Mouse (Mus musculus) granulocyte monocyte progenitor cell, adult 5-6 weeks (primary cell): Measurements from ENCODE around the gene Dennd4b. TPM values are rescaled to one million over a fixed set of nuclear protein-coding genes. Genes with fewer than 3 reads are reported as not detected.
"Not testable (repeated sequence)": the region's sequence is repeated elsewhere in the genome, so short reads cannot be mapped to it uniquely, and the experiment has no call there.

Experiments used
- ATAC-seq: replicated peaks from 2 replicates; pipeline ENCODE4 v1.8.0; 2016; ENCODE audit warnings: mild to moderate bottlenecking, moderate TSS enrichment, inconsistent platforms; ENCODE audit not compliant: poor library complexity, severe bottlenecking
- total RNA-seq, 2 experiments: library from RNA; stranded (forward) in 1 of 2; stranded (reverse) in 1 of 2; fragments of 200-712, 200-1000 nt in 1 of 2; fragments of >200 nt in 1 of 2; fragmentation: Nextera tagmentation in 1 of 2; gene quantifications; 2 replicates each; pipeline ENCODE4 v1.2.3; 2014 to 2017

Gene Dennd4b
- total RNA-seq, 2 experiments from 2014 or later: 16.5 to 37.5 TPM

DNA sequence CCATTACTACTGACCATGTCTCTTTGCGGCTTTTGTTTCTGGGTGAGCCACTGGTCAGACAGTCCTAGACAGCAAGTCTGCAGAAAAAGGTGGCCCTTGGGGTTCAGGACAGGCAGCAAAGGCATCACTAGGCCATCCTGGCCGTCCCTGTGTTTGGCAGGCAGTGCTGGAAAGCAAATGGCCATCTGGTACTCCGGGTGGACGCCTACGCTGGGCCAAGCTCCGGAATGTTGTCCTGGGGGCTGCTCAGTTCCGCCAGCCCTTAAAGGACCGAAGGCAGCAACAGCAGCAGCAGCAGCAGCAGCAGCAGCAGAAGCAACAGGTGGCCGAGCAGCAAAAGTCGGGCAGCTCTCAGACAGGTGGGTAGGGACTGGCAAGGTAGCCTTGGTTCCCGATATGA lies 10.3 kb downstream of the Dennd4b start:
- no peak for ATAC-seq

DNA sequence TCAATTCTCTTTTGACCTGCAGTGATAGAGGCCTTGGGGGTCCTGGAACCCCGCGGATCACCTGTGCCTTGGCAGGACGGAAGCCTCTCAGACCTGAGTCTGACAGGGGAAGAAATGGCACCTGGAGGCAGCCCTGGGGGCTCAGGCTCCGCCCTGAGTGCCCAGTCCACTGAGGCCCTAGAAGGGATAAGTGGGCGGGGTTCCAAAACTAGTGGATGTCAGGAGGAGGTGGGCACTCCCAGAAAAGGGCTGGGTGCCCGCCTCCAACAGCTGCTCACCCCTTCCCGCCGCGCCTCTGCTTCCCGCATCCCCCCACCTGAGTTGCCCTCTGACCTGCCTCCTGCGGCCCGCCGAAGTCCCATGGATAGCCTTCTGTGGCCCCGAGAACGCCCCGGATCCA lies 11.9 kb downstream of the Dennd4b start:
- ATAC-seq: no peak

DNA sequence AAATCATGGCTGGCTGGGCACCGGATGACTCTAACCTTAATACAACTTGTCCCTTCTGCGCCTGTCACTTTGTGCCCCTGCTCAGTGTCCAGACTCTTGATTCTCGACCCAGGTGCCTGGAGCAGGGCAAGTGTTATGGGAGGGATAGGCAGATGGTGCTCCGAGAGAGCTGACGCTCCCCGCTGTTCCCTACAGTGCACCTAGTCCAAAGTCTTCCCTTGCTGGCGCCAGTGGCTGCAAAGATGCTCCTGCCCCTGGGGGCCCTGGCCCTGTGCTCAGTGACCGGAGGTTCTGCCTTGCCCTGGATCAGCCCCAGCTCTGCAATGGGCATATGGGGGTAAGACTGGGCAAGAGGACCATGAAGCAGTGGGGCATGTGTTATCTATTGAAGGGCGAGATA lies 12.8 kb downstream of the Dennd4b start:
- no peak for ATAC-seq

GRCm38 (mm10) chr3:90278211-90278610 lies 13.2 kb downstream of the Dennd4b start:
- no peak for ATAC-seq

DNA sequence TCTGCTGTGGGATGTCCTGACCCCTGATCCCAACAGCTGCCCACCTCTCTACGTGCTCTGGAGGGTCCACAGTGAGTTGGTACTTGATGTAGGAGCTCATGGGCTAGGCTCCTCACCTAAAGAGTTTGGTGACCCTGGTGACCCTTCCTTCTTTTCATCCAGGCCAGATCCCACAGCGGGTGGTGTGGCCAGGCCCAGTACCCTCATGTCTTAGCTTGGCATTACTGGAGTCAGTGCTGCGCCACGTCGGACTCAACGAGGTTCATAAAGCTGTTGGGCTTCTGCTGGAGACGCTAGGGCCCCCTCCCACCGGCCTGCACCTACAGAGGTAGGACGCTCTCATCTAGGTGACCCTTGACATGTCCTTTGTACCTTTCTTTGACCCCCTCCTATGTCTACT lies 14.2 kb downstream of the Dennd4b start:
- ATAC-seq: no peak

GRCm38 (mm10) chr3:90279743-90280142 lies 14.8 kb downstream of the Dennd4b start:
- ATAC-seq: no peak

GRCm38 (mm10) chr3:90280708-90281107 lies 15.7 kb downstream of the Dennd4b start:
- ATAC-seq: no peak

DNA sequence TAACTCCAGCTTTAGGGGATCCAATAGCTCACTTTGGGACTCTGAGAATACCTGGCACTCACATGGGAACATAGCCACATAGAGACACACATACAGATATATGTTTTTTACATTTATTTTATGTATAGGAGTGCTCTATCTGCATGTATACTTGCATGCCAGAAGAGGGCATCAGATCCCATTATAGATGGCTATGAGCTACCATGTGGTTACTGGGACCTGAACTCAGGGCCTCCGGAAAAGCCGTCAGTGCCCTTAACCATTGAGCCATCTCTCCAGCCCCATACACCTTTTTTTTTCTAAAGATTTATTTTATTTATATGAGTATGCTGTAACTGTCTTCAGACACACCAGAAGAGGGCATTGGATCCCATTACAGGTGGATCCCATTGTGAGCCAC lies 19.2 kb downstream of the Dennd4b start:
- ATAC-seq: no peak

DNA sequence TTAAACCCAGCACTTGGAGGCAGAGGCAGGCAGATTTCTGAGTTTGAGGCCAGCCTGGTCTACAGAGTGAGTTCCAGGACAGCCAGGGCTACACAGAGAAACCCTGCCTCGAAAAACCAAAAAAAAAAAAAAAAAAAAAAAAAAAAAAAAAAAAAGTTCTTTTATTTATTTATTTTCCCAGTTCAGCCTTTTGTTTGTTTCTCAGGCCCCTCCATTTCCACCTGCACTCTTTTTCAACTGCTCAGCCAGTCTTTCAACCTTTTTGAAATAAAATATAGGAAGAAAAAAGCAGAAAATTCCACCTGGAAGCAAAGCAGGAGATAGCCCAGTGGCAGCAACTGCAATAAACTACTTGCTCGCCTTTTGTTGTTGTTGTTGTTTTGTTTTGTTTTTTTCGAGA lies 24.4 kb downstream of the Dennd4b start:
- ATAC-seq: not testable (repeated sequence)

DNA sequence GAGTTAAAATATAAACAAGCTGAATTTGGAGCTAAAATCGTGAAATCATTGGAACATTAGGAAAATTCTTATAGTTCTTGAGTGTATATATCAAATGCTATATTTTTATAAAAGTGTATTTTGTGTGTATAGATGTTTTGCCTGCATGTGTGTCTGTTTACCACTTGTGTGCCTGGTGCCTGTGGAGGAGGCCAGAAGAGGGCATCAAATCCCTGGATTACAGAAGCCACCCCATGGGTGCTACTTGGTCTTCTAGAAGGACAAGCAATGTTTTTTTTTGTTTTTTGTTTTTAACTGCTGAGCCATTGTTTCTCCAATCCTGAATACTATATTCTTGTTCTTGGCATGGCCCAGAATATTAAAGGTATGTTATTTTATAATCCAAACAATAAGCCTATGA lies 25.6 kb downstream of the Dennd4b start:
- ATAC-seq: no peak

- no peak for ATAC-seq
Measured at GRCm38 (mm10) chr3:90291982-90292344, 27.0 kb downstream of the Dennd4b start.

DNA sequence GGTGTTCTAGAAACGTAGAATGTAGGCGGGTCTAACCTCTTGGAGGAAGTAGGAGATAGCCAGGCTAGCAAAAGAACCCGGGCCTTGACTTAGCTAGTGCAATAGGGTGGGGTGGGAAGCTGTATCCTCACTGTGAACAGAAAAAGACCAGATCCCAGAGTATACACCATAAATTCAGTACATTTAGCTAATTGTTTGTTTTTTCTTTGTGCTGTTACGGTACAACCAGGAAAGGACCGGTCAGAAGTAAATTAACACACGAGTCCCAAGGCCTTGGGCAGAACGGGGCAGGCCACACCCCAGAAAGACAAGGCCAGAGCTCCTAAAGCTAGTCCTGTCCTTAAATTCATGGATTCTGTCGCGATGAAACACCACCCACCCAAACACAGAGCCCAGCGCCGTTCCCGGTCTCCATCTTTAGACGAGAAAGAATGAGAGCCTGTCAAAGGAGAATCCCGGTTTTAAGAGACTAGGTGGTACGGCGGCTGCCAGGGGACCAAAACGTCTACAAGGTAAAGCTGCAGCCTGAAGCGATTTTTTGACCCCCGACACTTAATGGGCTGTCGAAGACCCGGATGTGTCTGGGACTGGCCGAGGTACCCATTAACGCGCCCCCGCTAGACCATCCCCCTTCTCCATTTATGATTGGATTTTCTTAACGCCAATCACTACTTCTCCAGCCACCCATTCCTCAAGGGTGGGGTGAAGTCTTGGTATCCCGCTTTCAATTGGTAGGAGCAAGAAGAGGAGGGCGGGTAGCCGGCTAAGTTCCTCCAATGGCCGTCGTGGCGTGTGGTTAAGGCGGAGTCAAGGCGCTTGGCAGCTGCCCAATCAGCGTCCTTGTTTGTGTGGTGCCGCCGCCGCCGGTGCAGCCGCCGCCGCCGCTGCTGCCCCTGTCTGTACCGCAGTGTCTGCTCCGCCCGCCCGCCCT lies 27.6 kb downstream of the Dennd4b start, which contains the start of gene Gatad2b:
Gatad2b (plus strand) TSS at position 834 of the 931 bp plus-strand sequence.
- ATAC-seq: peak; percentile 97

DNA sequence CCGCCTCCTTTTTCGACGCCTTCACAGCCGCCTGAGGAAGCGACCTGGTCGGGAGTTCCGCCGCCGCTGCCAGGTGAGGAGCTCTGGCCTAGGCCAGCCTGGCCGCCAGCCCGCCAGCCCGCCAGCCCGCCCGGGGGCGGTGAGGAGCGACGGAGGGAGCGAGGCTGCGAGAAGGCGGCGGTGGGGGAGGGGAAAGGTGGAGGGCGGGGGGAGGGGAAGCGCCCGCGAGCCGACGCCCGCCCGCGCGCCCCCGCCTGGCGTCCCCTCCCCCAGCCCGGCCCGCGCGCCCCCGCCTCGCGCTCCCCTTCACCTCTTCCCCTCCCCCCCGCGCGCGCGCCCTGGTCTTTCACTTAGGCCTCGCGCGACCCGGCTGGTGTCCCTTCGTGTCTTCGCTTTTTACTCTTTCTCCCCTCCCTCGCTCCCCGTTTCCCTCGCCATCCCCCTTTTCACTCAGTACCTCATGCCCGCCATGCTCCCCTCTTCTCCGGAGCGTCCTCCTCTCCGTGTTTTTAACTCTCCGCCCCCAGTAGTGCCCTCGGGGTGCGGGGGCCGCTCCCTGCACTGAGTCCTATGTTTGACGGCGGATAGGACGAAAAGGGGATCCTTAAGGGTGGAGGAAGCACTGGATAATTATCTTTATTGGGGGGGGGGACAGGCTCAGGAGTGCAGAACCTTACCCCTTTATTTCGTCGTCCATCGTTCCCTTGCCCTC lies 28.5 kb downstream of the Dennd4b start:
- ATAC-seq: peak; percentile 6; the same call in 1 of the 2 replicates

GRCm38 (mm10) chr3:90294064-90294440 lies 29.1 kb downstream of the Dennd4b start:
- ATAC-seq: no peak

DNA sequence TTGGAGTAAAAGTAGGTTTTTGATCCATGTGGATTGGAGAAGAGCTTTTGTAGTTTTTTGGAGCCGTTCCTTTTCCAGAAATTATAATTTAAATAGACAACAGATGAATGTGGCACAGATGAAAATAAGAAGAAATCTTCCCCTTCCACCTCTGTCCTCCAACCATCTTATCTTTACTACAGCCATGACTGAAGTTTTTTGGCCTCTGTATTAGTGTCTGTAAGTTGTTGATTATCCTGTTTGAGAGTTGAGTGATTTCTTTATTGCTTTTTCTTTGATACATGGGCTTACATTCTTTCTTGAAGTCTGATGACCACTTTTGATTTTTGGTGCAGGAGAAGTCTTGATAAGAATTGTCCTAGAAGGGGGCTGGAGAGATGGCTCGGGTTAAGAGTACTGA lies 29.7 kb downstream of the Dennd4b start:
- ATAC-seq: no peak

DNA sequence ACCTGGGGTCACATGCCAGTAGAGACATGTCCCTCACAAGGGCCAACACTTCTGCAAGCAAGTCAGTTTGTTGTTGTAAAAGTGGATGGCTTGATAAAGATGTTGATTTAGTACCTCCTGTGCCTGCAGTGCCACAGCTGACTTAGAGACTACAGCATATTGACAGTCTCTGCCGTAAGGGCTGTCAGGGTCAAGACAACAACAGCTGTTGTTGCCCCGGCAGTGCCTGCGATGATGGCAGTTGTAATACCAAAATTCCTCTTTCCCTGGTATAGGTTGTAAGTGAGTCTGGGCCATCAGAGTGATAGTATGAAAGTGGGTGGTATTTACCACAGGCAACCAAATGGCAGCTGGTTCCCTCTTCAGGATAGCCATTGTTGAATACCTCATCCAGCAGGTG lies 40.8 kb downstream of the Dennd4b start:
- no peak for ATAC-seq

DNA sequence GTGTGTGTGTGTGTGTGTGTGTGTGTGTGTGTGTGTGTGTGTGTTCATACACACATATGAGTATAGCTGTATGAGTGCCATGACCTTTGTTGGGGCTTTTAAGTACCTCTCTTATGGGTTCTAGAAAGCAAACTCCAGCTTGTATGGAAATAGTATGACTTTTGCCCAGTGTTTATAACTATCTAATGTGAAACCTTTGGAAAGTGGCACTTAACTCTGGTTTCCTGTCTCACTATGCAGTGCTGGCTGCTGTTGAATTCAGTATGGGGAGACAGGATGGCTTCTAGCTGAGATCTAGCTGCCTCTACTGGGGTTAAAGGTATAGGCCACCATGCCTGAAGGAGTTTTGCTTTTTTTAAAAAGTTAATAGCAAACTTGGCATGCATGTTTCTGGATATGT lies 44.6 kb downstream of the Dennd4b start:
- ATAC-seq: no peak

GRCm38 (mm10) chr3:90313367-90313766 lies 48.4 kb downstream of the Dennd4b start:
- ATAC-seq: peak; percentile 85

DNA sequence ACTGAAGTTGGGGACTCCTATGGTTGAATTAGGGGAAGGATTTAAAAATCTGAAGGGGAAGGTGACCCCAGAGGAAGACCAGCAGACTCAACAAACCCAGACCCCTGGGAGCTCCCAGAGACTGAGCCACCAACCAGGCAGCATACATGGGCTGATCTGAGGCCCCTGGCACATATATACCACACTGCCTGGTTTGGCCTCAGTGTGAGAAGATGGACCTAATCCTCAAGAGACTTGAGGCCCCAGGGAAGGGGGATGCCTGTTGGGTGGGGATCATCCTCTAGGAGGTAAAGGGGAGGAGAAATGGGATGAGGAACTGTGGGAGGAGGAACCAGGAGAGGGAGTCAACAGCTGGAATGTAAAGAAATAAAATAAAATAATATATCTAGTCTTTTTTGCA lies 49.3 kb downstream of the Dennd4b start:
- ATAC-seq: no peak

DNA sequence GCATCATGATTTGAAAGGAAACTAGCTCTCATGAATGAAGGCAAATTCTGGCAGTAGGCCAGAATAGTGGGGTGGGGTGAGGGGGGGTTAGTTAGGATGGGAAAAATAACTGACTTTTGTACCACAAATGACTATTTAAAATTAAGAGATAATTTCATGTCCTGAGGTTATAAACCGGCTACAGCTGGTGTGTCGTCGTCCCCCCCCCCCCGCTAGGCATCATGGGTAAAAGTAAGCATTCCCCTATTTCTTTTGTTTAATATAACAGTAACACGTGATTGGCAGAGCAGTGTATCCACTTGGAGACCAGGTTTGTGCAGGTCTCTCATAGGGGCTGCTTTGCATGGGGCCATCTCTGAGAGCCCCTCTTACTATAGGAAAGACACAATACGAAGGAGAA lies 57.3 kb downstream of the Dennd4b start:
- ATAC-seq: no peak

DNA sequence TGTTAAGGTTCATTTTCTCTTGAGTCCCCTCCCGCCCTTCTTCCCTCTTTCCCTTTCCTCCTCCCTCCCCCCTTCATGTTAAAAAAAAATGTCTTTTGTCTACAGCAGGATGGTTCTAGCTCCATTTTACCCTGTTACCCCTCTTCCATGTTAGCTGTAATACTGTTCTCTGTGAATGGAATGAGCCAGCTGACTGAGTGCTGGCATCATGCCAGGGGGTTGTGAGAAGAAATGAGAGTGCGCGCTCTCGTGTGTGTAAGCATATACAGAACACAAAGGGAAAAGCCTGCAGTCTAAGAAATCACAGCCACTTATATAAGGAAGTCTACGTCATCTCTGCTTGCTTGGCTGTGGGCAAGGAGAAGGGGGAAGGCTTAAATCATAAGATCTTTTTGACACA lies 58.1 kb downstream of the Dennd4b start:
- peak; percentile 58 for ATAC-seq
